19 mouse cellular contexts compared by ENCODE assay signal in genomic region chr14:99933456-99933855, GRCm38 (mm10).
DNase-seq lines count a peak whose midpoint lies in the region; ATAC-seq and TF ChIP-seq lines count a peak whose summit lies in the region.
"Had no signal": no experiment of that assay in that cellular context is flagged by ENCODE, and none has a peak within 500 bp of the region (broad histone marks: within the 10 kb centered on the region; RNA-seq: fewer than 3 reads in every experiment).

No protein-coding gene starts in this region.

- H3K9ac ChIP-seq in hindbrain, embryonic 11.5 days (ENCODE audit: low read depth, low read length): no peak overlapping the region
- no peak overlapping the region for H3K9ac ChIP-seq in intestine, postnatal 0 days (ENCODE audit: low read depth, low read length)
- H3K9ac ChIP-seq: kidney, embryonic 15.5 days had no signal

- H3K27ac ChIP-seq in hindbrain, embryonic 10.5 days: 0 out of 2 replicates have a peak overlapping the region, but pooled peaks have one; percentile 9
- no peak overlapping the region for H3K27ac ChIP-seq in hindbrain, embryonic 11.5 days (ENCODE audit: low read depth, low read length)
- H3K27ac ChIP-seq in intestine, postnatal 0 days (ENCODE audit: low read depth, low read length): peak overlapping the region; percentile 60
- no peak overlapping the region for H3K27ac ChIP-seq in heart, embryonic 10.5 days
- H3K27ac ChIP-seq: kidney, embryonic 15.5 days had no signal

- no peak overlapping the region for H3K4me2 ChIP-seq in hindbrain, embryonic 11.5 days (replicated peaks; ENCODE audit: low read depth, low read length)
- H3K4me2 ChIP-seq in intestine, postnatal 0 days (replicated peaks; ENCODE audit: low read depth): peak overlapping the region; percentile 10; the same call in 1 of the 2 replicates
- H3K4me2 ChIP-seq: kidney, embryonic 15.5 days had no signal

- H3K9me3 ChIP-seq in hindbrain, embryonic 10.5 days: no peaks in the 10 kb centered on the region
- no peaks in the 10 kb centered on the region for H3K9me3 ChIP-seq in hindbrain, embryonic 11.5 days (ENCODE audit: control insufficient read depth, low read length)
- no peaks in the 10 kb centered on the region for H3K9me3 ChIP-seq in intestine, postnatal 0 days (ENCODE audit: control insufficient read depth)
- no peaks in the 10 kb centered on the region for H3K9me3 ChIP-seq in heart, embryonic 10.5 days
- H3K9me3 ChIP-seq: kidney, embryonic 15.5 days had no signal

- no peak for ATAC-seq in hindbrain, embryonic 11.5 days (ENCODE audit: low FRiP score)
- peak; percentile 99 for ATAC-seq in intestine, postnatal 0 days
- 0 out of 2 replicates have a peak, but pooled peaks have one; percentile 34 for ATAC-seq in megakaryocyte-erythroid progenitor cell, adult 5-6 weeks (replicated peaks; ENCODE audit: low FRiP score, low TSS enrichment, poor library complexity, severe bottlenecking)

- no peak for DNase-seq in hindbrain, embryonic 10.5 days (ENCODE audit: low spot score)
- DNase-seq in hindbrain, embryonic 11.5 days (ENCODE audit: low spot score): no peak
- peak; percentile 10 for DNase-seq in c-Kit-positive CD71-negative TER-119-negative erythroid progenitor cells, embryonic 14.5 days (ENCODE audit: low read depth)
- no peak for DNase-seq in natural killer cell, adult 2 months (ENCODE audit: low spot score in 2 of 2)
- no peak for DNase-seq in heart, embryonic 10.5 days (ENCODE audit: low spot score)
- DNase-seq in urinary bladder, postnatal 36 days (ENCODE audit: low spot score in 2 of 2): no peak
- DNase-seq: adrenal gland, postnatal 25 days; cerebellum, adult 11-12 months; cerebellum, postnatal 14 days; embryo, embryonic 11 days; heart, adult 18-20 months; heart, postnatal 4 days; lung, postnatal 10 days; thymus, adult 18-20 months had no signal

- no peaks in the 10 kb centered on the region for H3K27me3 ChIP-seq in hindbrain, embryonic 10.5 days (ENCODE audit: insufficient read depth, poor library complexity, severe bottlenecking)
- no peaks in the 10 kb centered on the region for H3K27me3 ChIP-seq in hindbrain, embryonic 11.5 days (ENCODE audit: control insufficient read depth, insufficient read depth, low read length)
- no peaks in the 10 kb centered on the region for H3K27me3 ChIP-seq in intestine, postnatal 0 days (replicated peaks; ENCODE audit: control insufficient read depth, insufficient read depth, low read length)
- no peaks in the 10 kb centered on the region for H3K27me3 ChIP-seq in heart, embryonic 10.5 days (ENCODE audit: insufficient read depth, poor library complexity, severe bottlenecking)
- H3K27me3 ChIP-seq: CH12.LX; kidney, embryonic 15.5 days had no signal

- H3K4me3 ChIP-seq in hindbrain, embryonic 10.5 days: no peak overlapping the region
- no peak overlapping the region for H3K4me3 ChIP-seq in hindbrain, embryonic 11.5 days (ENCODE audit: low read depth, low read length)
- no peak overlapping the region for H3K4me3 ChIP-seq in intestine, postnatal 0 days (ENCODE audit: low read depth, low read length)
- H3K4me3 ChIP-seq in heart, embryonic 10.5 days: no peak overlapping the region
- H3K4me3 ChIP-seq: kidney, embryonic 15.5 days; myocyte had no signal

- no peaks in the 10 kb centered on the region for H3K4me1 ChIP-seq in hindbrain, embryonic 10.5 days (replicated peaks)
- no peaks in the 10 kb centered on the region for H3K4me1 ChIP-seq in hindbrain, embryonic 11.5 days (replicated peaks; ENCODE audit: control insufficient read depth, insufficient read depth, low read length)
- H3K4me1 ChIP-seq in intestine, postnatal 0 days (replicated peaks; ENCODE audit: control insufficient read depth, insufficient read depth, low read length): no peaks in the 10 kb centered on the region
- 0 out of 2 replicates have a peak, but pooled peaks cover 3% of the 10 kb centered on the region for H3K4me1 ChIP-seq in heart, embryonic 10.5 days
- H3K4me1 ChIP-seq: kidney, embryonic 15.5 days had no signal

- 81% methylated on average over 5 of the region's 5 CpGs for WGBS in hindbrain, embryonic 10.5 days
- WGBS in hindbrain, embryonic 11.5 days: 84% methylated on average over 5 of the region's 5 CpGs
- WGBS in intestine, postnatal 0 days: 42% methylated on average over 5 of the region's 5 CpGs
- WGBS in heart, embryonic 10.5 days: 51% methylated on average over 5 of the region's 5 CpGs

- no peaks in the 10 kb centered on the region for H3K36me3 ChIP-seq in hindbrain, embryonic 10.5 days
- no peaks in the 10 kb centered on the region for H3K36me3 ChIP-seq in hindbrain, embryonic 11.5 days (ENCODE audit: control insufficient read depth, insufficient read depth, low read length)
- no peaks in the 10 kb centered on the region for H3K36me3 ChIP-seq in intestine, postnatal 0 days (ENCODE audit: control insufficient read depth, insufficient read depth)
- no peaks in the 10 kb centered on the region for H3K36me3 ChIP-seq in heart, embryonic 10.5 days
- H3K36me3 ChIP-seq: kidney, embryonic 15.5 days had no signal

- no peak for TF ChIP-seq CTCF in intestine, postnatal 0 days (IDR thresholded peaks at IDR 0.05; ENCODE audit: low read depth)

Comparison
In these comparisons a context has a peak if more than half of its experiments do, and no peak if none do; other contexts are left out.
1. H3K27ac ChIP-seq: peak in hindbrain, embryonic 10.5 days (single experiment) and intestine, postnatal 0 days (single experiment); none in hindbrain, embryonic 11.5 days (single experiment) and heart, embryonic 10.5 days (single experiment).